Mouse (Mus musculus) forebrain, embryonic 12.5 days (tissue): ENCODE measurements around the gene Mtx3. TPM values are rescaled to one million over a fixed set of nuclear protein-coding genes. Genes with fewer than 3 reads are reported as not detected.

Experiments
- ATAC-seq: fragments of 200-750 bp; cut with Nextera tagmentation; 2 replicates; pipeline ENCODE4 v1.8.0; 2017; ENCODE audit warnings: moderate TSS enrichment; ENCODE audit not compliant: low FRiP score
- H3K27ac ChIP-seq: fragments of 300-500 bp; sonication (generic); 2 replicates; pipeline ENCODE4 v1.5.1; 2016; ENCODE audit warnings: mild to moderate bottlenecking
- H3K27me3 ChIP-seq: fragments of 300-500 bp; sonication (generic); 2 replicates; pipeline ENCODE4 v1.6.1; 2016; ENCODE audit warnings: mild to moderate bottlenecking
- H3K36me3 ChIP-seq: fragments of 300-500 bp; sonication (generic); replicated peaks from 2 replicates; pipeline ENCODE4 v1.6.1; 2016; ENCODE audit warnings: mild to moderate bottlenecking
- H3K4me1 ChIP-seq: fragments of 300-500 bp; sonication (generic); 2 replicates; pipeline ENCODE4 v1.6.1; 2016
- H3K4me2 ChIP-seq: fragments of 300-500 bp; sonication (generic); 2 replicates; pipeline ENCODE4 v1.6.1; 2016; ENCODE audit warnings: mild to moderate bottlenecking, moderate library complexity
- H3K4me3 ChIP-seq: fragments of 300-500 bp; sonication (generic); replicated peaks from 2 replicates; pipeline ENCODE4 v1.5.1; 2016; ENCODE audit warnings: mild to moderate bottlenecking
- H3K9ac ChIP-seq: fragments of 300-500 bp; sonication (generic); 2 replicates; pipeline ENCODE4 v1.6.1; 2016; ENCODE audit warnings: mild to moderate bottlenecking
- H3K9me3 ChIP-seq: fragments of 300-500 bp; sonication (generic); 2 replicates; pipeline ENCODE4 v1.6.1; 2016
- WGBS: fragments of 180-500 bp; shearing (Covaris S2); methylation state at CpG from one replicate; pipeline ENCODE4 v1.1.7; 2016; 5-methylcytosine and 5-hydroxymethylcytosine counted together
- polyA plus RNA-seq: library from polyadenylated mRNA; unstranded; fragments of >200 nt; fragmentation: Nextera tagmentation; extraction: Ambion mirVana; gene quantifications from 2 replicates; pipeline ENCODE4 v1.2.1, GENCODE M21; 2016

The Mtx3 gene
- polyA plus RNA-seq, 1 experiment from 2014 or later: 5.2 TPM

GRCm38 (mm10) chr13:92903291-92903690 is 58.7 kb downstream of the Mtx3 start:
- no peak overlapping the region for H3K9ac ChIP-seq
- 74% methylated on average over 4 of the region's 4 CpGs for WGBS
- no peaks in the 10 kb centered on the region for H3K27me3 ChIP-seq
- no peaks in the 10 kb centered on the region for H3K4me1 ChIP-seq
- no peak overlapping the region for H3K27ac ChIP-seq
- H3K36me3 ChIP-seq: no peaks in the 10 kb centered on the region
- H3K4me3 ChIP-seq: no peak overlapping the region
- ATAC-seq: no peak
- no peaks in the 10 kb centered on the region for H3K9me3 ChIP-seq
- no peak overlapping the region for H3K4me2 ChIP-seq

- H3K9me3 ChIP-seq: no peaks in the 10 kb centered on the region
- H3K4me3 ChIP-seq: no peak overlapping the region
- no peak overlapping the region for H3K9ac ChIP-seq
- no peaks in the 10 kb centered on the region for H3K4me1 ChIP-seq
- H3K36me3 ChIP-seq: no peaks in the 10 kb centered on the region
- H3K27me3 ChIP-seq: no peaks in the 10 kb centered on the region
- H3K4me2 ChIP-seq: no peak overlapping the region
- 79% methylated on average over 5 of the region's 5 CpGs for WGBS
- no peak overlapping the region for H3K27ac ChIP-seq
- no peak for ATAC-seq
Observed at GRCm38 (mm10) chr13:92905944-92906343, 61.4 kb downstream of the Mtx3 start.

GRCm38 (mm10) chr13:92907366-92907765 is 62.8 kb downstream of the Mtx3 start:
- WGBS: 60% methylated on average over 5 of the region's 5 CpGs
- ATAC-seq: no peak
- H3K9me3 ChIP-seq: no peaks in the 10 kb centered on the region
- H3K4me1 ChIP-seq: no peaks in the 10 kb centered on the region
- H3K27ac ChIP-seq: no peak overlapping the region
- H3K4me2 ChIP-seq: no peak overlapping the region
- no peaks in the 10 kb centered on the region for H3K27me3 ChIP-seq
- H3K9ac ChIP-seq: no peak overlapping the region
- H3K4me3 ChIP-seq: no peak overlapping the region
- no peaks in the 10 kb centered on the region for H3K36me3 ChIP-seq

Other genes starting within 250 kb of the Mtx3 start
- gene Serinc5, start 233.7 kb upstream of the Mtx3 start, polyA plus RNA-seq: 9.5 and 10.0 TPM in 2 replicates
- 0.97 and 1.4 TPM in 2 replicates for gene Thbs4, start 49.9 kb upstream of the Mtx3 start, polyA plus RNA-seq